Mouse (Mus musculus) embryo, embryonic 10.5 days (tissue): ENCODE measurements around the gene Hspa5.
"Not testable (repeated sequence)": the region's sequence is repeated elsewhere in the genome, so short reads cannot be mapped to it uniquely, and the experiment has no call there.

Experiments
- DNase-seq: peaks from one replicate; pipeline ENCODE4 v3.0.0-alpha.2; 2015; ENCODE audit warnings: low spot score

Gene Hspa5

GRCm38 (mm10) chr2:34809568-34809967, 37.8 kb downstream of the Hspa5 start:
- no peak for DNase-seq

DNA sequence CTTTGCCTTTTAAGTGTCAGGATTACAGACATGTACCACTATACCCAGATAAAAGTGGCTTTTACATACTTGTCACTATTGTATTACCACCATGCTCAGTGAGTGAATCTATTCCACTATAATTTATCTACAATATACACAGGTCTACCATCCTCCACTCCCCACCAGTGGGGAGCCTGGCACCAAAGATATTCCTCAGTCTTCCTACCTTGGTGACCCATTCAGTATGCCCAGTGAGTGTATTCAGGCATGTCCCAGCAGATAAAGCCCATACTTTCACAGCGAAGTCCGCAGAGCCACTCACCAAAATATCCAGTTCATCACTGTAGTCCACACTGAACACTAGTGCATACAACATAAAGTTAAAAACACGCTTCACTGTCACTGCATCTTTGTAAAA, 39.0 kb downstream of the Hspa5 start:
- no peak for DNase-seq

DNA sequence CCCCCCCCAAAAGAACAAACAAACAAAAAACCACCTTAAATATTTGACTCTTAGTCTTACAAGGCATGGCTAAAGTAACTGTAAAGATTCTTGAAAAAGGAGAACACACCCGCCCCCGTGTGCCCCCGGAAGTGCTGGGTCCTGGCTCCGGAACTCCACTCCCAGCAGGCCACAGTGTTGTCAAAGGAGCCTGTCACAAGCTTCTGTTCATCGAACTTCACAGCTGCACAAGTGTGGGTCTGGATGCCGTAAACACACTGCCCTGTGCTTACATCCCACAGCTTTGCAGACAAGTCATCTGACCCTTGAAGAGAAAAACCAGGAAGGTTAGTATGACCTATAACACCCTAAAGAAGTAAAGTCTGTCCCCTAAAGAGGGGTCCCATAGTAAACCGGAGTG, 40.9 kb downstream of the Hspa5 start:
- no peak for DNase-seq

DNA sequence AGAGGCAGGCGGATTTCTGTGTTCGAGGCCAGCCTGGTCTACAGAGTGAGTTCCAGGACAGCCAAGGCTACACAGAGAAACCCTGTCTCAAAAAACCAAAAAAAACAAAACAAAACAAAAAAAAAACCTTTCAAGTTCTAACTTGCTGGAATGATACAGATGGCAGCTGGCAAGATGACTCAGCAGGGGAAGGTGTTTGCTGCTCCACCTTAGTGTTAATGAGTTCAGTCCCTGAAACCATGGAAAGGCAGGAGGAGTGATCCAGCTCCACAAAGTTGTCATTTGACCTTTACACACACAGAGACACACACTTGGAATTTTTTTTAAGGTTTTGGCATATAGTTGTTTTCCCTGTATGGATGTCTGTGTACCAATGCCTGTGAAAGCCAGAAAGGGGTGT, 44.1 kb downstream of the Hspa5 start:
- not testable (repeated sequence) for DNase-seq

- no peak for DNase-seq
Observed at GRCm38 (mm10) chr2:34818492-34818891, 46.7 kb downstream of the Hspa5 start.

- peak; percentile 94 for DNase-seq
Observed at GRCm38 (mm10) chr2:34825827-34826459, 54.2 kb downstream of the Hspa5 start, which contains the start of gene Fbxw2. Gene Fbxw2 (minus strand): TSS chr2:34826311.

- peak; percentile 39 for DNase-seq
Observed at GRCm38 (mm10) chr2:34826460-34827231, 54.9 kb downstream of the Hspa5 start.
